Mouse (Mus musculus) liver (tissue): ENCODE results near the gene 4930469K13Rik.

Source experiments
- DNase-seq: peaks from one replicate; pipeline ENCODE4 v3.0.0-alpha.2; 2020; ENCODE audit warnings: mixed read lengths

Gene 4930469K13Rik

DNA sequence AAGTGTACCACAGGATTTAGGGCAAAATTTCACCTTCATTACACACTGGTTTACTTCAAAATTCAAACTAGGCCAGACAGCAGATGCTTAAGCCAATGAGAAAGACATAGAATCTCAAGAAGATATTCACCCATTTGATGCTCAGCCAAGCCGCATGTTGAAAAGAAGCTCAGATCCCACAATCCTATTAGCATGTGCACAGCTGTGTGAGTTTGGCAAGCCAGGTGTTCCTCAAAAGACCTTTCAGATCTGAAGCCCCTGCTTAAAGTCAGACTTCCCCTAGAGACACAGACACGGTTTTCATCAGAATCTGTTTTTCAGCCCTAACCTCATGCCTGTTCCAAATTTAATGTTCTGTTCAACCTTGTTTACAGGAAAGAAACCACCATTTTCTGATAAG is 20.5 kb downstream of the 4930469K13Rik start:
- DNase-seq: no peak

DNA sequence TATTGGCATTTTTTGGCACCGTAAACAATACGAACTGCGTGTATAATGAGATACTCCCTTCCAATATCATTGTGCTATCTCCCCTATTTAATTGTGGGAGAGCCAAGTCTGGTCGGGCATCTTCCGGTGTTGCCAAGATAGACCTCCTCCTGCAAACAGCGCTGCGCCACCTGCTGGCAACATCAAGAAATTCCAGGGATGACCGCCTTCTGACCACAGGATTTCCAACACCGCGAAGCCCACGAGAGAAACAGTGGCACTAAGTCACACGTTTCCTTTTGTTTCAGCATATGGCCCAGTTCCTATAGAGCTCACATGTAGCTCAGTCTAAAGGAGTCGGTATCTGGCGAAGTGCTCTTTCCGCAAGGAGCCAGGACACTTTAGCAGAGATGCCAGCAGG is 24.6 kb downstream of the 4930469K13Rik start:
- peak; percentile 68 for DNase-seq

DNA sequence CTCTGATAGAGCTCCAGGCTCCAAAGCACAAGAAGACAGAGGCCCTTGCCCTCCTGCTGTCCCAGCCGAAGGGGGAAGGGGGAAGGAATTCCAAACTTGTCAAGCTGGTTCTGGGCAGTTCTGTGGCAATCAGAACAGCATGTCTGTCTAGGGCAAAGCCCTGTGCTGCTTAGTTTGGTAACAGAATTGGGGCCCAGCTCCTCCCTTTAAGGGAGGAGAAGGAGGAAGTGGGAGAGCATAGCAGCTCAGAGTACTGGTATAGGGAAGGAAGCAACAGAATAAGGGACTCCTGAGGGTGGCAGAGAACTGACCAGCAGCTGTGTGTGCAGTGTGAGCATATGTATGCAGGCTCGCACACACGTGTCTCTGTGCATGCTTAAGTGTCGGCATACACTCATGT is 26.0 kb downstream of the 4930469K13Rik start:
- DNase-seq: peak; percentile 17

DNA sequence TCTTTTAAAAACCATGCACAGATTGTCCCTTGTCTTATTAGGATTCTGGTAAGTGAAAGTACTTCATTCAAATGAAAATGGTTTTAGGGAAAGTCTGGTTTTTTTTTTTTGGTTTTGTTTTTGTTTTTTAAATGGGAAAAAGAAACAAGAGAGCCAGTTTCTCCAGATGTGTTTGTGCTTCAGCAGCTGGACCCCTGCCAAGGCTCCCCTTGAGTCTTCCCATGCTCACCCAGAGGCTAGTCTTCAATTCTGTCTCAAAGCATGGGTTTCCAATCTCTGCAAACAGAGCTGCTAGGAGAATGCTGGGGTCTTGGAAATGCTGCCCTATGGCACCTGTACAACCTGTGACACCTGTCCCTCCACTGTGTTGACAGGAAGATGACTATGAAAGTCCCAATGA is 27.8 kb downstream of the 4930469K13Rik start:
- DNase-seq: no peak

DNA sequence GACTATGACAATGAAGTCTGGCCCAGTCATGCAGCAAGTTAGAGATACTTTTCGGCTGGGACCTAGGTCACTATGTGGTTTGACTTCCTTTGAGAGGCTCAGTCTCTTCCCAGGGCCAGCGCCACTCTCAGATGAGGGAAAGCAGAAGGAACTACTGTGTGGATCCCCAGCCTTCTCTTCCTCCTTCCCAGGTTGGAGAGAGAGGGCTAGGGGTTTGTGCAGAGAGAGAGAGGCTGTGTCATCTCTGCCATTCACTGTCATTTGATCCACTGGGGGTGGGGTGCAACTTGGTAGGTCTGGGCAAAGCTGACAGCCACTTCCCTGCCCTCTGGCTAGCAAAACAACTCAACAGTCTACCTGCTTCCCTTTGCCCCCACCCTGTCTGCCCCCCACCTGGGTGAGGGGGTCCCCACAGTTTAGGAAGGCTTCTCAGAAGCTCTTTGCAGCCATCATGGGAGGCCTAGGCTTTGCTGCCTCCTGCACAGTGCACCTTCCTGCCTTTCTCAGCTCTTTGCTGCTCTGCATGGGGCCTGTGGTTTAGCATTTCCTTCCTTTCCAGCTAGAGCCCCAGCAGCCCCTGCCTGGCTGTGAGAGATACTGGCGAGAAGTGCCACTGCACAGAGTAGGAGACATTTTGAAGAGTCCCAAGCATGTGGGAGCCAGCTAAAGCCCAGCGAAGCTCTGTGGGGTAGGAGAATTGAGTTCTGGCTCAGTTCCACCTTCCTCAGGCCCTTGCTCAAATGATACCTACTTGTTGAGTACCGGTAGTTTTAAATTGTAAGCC is 34.5 kb downstream of the 4930469K13Rik start:
- DNase-seq: peak; percentile 53

DNA sequence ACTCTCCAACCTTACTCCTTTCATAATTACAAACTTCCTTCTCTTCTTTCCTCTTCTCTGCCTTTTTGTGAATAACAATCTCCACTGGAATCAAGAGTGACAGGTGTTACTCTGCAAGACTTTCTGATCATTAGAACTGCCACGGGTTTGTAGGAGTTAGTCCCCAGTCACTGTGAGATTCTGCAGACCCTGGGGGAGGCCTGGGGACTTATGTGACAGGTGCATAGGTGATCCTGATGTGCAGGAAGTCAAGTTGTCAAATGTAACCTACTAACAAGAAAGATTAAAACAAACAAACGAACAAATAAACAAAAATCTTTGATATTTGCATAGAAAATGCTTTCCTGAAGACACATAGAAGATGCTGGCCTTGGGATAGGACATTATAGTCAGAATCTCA is 35.1 kb downstream of the 4930469K13Rik start:
- no peak for DNase-seq

DNA sequence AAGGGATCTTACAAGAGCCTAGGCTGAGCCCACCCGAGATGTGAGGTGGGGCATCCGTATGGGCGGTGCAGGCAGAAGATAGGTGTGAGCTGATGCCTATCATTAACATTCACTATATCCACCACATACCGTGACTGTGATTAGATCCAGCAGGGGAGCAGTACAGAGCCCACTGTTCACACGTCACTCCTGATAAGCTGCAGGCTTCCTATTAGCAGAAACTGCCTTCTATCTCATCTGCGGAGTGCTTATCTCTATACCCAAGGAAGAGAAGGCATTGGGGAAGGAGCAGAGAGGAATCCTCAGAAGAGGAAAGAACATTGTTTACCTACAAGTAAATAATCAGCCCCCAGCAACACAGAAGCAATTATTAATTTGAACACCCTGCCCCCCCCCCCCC is 36.6 kb downstream of the 4930469K13Rik start:
- DNase-seq: peak; percentile 27

DNA sequence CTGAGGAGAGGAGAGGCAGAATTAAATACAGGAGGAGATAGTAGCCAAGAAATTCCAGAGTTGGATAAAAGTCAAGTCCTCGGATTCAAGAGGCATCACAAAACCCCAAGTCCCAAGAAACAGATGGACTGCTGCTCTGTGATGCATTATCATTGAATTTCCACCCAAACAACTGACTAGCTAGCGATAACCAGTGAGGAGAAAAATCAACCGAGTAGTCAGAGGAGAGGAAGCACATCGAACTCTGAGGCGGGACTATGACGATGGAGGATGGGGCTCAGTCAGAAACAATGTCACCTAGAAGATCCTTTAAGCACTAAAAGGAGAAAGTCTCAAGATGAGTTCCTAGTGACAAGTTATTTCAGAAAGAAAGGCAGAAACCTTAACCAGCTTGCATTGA is 39.4 kb downstream of the 4930469K13Rik start:
- peak; percentile 9 for DNase-seq

DNA sequence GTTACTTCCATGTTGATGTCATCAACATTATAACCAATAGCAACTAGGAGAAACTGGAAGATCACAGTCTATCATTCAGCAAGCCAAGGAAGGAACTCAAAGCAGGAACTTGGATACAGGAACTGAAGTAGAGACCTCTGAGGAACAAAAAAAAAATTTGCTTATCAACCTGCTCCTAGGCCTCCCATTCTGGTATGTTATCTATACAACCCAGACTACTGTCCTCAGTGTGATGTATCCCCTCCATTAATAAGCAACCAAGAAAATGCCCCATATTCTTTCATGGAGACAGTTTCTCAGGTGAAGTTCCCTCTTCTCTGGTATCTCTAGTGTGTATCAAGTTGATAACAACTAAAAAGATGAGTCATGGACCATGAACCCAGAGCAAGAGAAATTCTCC is 40.0 kb downstream of the 4930469K13Rik start:
- no peak for DNase-seq

DNA sequence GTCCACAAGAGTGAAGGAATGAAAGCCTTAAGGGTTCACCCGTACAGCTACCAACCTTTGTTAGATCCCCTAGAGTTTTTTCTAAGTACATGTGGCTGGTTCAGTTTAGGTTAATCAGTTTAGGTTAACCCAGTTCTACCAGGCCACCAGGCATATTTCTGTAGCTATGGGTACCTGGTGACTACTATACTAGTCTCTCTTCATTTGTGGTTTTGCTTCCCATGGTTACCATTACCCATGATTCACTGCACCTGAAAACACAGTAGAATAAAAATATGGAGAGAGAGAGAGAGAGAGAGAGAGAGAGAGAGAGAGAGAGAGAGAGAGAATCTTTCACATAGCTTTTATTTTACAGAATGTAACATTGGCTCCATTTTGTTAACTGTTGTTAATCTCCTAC is 41.6 kb downstream of the 4930469K13Rik start:
- no peak for DNase-seq

DNA sequence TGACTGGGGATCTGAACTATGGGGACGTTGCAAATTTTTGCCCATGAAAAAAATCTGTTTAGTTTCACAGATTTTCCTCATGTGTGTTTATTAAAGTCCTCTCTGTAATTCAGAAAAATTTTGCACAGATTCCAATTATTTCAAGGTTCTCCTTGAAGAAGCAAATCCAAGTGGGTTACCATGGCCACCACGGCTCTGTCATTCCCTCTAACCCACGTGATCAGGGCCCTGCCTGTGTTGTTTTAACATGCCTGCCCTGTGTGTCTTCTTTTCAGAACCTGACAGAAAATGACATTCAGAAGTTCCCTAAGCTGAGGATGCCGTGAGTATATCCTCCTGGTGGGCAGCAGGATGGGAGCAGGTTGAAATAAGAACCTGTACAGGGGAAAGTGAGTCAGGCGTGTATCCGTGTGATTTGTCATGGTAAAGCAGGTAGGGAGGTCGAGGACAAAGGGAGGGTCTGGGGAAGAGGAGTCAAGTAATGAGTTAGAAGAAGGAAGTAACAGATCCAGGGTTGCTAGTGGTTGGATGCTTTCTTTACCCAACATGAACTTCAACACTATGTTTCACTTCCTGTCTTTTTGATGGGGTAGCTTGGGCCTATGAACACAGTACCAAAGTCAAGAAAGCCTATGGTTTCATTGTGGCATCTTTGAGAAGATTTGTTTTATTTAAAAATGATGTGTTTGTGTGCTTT is 44.2 kb downstream of the 4930469K13Rik start:
- DNase-seq: no peak

DNA sequence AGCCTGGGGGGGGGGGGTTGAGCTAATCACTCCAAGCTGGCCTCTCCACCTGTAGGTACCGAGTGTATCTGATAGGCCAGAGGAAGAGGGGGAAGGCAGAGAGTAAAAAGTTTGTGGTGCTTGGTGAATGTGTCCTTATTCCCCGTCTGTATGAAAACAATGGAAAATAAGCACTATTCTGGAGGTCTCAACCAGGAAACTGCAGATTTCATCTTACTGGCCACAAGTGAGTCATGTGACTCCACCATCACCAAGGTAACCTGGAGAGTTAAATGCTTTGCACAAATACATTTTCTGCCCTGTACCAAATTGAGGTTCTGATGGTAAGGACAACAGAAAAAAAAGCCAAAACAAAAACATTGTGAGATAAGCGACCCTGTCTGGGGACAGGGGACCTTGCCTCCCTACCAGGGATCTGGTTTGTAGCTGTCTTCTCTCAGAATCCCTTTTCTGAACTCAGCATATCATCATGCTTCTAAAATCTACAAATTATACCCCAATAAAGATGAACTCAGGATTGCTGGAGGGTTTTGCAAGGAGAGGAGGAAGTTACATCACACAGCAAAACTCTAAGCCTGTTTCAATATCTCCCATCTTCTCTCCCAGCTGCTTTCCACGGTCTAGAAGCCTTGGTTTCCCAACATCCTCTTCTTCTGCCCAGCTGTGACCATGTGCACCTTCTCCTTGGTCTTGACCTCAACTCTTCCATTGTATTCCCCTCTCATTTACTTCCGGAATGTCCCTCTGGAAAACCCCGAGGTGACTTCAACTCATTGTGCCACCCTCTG is 45.1 kb downstream of the 4930469K13Rik start:
- no peak for DNase-seq

DNA sequence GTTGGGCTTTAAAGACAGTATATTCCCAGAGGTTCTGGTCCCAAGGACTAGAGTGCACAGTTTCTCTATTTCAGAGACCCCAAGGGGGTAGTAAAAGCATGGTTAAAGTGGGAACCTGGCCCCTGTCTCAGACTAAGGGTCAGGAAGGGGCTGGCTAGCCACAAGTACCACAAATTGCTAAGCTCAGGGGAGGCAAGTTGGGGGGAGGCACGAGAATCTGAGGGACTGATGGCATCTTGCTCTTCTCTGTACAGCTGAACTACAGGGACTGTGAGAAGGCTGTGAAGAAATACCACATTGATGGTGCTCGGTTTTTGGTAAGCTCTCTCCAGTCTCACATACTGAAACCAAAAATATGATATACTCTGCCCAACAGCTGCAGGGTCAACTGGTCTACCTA is 47.7 kb downstream of the 4930469K13Rik start:
- no peak for DNase-seq

DNA sequence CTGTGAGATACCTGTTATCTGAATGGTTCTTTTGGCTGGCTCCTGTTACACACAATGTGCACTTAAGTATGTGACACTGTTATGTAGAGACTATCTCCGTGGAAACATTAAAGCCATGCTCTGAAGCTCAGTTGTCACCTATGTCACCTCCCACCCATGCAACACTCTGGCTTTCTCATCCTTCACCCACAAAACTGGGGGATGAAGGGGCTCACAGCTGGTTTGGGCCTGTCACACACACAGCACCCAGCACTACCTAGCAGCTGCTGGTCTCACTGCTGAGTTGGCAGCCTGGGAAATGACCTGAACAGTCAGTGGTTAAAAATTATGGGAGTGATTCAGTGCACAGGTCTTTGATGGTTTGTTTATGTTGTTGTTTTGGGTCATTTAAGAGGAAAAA is 48.3 kb downstream of the 4930469K13Rik start:
- no peak for DNase-seq

DNA sequence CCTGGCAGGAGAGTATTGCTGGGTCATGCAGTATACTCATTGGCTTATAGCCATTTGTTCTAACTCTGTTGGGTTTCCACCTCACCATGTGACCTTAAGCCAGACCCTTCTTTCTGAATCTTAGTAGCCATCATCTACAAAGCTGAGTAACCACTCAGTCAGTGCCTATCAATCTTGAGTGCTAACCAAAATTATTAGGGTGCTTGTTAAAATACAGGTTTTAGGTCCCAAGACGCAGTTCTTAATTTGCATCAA is 49.3 kb downstream of the 4930469K13Rik start:
- no peak for DNase-seq

DNA sequence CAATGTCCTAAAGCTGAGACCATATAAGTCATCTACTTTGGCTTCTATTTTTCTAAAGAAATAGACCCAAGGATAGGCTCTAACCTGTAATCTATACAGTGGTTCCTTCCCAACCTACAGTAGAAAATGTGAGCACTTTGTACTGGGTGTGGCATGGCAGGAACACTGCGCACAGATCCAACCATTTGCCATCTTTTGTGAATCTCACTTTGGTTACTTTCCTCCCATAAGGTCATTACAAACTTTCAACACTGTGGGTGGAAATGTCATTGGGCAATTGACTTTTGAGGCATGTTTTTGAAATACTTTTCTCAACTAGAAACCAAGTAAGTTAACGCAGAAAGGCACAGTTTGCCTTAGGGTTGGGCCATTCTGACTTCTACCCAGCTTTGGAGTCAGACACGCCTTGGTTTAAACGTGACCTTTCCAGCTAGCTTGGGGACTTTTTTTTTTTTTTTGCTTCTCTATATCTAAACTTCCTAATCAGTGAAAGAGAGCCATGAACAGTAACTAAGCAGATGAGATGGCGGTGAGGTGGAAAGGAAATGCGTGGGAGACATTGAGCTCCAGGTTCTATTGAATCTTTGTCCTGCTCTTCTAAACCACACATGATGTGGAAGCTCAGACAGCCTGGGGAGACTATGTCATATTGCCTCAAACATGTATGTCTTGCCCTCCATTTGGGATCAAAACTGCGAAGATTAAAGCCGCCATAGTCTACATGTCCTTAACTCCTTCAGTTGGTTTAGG is 49.8 kb downstream of the 4930469K13Rik start:
- DNase-seq: no peak

DNA sequence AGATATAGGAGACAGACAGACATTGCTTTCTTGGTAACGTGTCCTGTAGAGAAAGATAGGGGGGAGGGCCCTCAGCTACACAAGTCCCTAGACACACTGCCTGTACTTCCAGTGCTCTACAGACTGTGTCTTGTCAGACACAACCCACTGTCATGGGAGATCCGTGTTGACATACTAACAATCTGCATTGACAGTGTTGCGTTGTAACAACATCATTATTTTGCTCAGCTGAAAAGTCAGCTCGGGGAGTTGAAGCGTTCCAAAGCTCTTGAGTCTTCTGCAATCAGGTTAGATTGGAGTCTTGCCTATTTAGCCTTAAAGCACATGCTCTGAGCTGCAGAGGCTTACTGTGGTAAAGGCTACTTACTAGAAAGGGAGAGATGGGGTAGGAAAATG is 50.8 kb downstream of the 4930469K13Rik start:
- no peak for DNase-seq

DNA sequence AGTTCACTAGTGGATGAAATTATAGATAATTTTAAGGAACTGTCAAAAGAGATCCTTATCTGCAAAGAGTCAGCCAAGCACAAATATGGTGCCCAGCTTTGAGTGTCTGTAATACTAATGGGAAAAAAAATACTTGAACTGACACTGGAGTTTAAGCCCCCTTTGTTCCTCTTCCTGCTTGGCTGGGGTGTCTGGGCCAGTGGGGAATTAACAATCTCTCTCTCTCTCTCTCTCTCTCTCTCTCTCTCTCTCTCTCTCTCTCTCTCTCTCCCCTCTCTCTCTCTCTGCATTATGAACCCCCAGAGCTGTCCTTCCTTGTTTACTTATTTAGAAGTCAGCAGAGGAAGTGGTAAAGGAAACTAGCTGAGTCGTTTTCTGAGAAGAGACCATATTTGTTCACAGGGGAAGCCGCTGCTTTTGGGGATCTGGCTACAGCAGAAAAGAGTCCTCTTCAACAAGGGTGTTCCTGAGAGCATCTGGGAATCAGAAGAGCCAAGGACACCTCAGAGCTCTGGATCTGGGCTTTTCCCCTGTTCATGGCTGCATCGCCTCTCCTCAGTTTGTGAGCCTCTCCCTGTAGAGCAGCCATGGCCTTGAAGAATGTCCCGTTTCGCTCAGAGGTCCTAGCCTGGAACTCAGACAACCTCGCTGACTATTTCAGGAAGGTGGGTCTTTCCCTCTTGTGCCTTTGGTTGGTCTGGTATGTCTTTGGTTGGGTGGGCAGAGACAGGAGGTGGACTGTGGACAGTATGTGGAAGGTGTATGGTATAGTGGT is 51.4 kb downstream of the 4930469K13Rik start, which contains the start of gene Lcp2:
Gene Lcp2, plus strand, starts transcription at position 154 of the 775 bp plus-strand sequence.
- no peak for DNase-seq

DNA sequence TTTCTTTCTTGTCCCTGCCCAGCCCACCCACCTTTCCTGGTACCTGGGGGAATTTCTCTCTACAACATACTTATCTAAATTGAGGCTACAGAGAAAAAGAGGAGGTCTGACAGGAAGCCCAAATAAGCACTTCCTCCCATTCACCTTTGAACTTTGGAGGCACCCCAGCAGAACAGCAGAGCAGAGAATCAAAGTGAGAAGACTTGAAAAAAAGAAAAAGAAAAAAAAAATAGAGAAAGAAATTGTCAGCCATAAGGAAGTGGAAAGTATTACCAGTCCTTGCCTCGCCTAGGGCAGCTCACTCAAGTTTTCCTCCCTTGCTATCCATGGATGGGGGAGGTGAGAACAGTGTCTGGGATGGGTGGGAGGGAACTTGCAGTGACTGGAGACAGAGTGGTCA is 55.5 kb downstream of the 4930469K13Rik start:
- DNase-seq: no peak

DNA sequence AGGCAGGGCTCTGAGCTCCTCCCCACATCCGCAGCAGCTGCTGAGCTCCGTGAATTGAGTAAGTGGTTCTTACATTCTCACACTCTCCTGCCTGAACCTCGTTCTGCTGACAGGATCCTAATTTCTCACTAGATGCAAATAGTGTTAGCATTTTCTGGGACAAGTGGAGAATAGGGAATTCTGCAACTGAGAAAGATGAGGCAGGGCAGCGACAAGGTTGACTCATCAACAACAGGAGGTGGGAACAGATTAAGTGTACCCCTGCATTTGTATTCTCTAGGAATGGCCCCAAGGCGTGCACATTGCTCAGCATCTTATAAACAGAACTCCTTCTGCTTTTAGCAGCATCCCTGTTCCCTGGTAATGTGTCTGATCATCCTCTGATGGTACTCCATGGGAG is 58.3 kb downstream of the 4930469K13Rik start:
- no peak for DNase-seq

DNA sequence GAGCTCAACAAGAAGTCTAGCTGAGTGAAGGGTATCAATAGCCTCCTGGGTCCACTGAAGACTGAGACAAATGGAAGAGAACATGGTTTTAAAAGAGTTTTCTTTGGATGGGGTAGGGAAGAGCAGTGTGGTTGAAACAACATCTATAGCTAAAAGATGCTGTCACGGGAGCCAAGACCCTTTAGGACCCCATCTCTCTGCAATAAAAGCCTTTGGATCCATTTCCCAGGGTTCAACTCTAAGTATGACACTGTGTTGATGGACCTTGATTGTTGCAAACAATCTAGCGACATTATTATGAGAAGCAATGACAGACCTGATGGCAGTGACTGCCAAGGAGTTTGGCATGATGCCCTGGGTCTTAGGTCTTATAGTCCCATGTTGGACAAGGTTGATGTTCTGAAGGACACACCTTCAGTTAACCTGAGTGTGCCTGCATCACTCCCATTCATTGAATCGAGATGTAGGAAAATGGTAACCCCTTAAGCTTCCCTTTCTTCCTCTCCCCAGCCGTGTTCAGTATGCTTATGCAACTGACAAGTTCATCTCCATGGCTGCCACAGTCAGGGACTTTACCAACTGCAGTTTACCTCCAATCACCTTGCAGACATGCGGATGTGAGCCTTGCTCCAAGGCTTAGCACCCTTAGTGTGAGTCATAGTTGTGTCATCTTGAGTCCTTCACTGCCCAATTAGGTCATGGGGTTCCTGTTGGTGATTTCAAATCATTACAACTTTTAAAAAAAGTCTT is 62.3 kb downstream of the 4930469K13Rik start:
- no peak for DNase-seq

DNA sequence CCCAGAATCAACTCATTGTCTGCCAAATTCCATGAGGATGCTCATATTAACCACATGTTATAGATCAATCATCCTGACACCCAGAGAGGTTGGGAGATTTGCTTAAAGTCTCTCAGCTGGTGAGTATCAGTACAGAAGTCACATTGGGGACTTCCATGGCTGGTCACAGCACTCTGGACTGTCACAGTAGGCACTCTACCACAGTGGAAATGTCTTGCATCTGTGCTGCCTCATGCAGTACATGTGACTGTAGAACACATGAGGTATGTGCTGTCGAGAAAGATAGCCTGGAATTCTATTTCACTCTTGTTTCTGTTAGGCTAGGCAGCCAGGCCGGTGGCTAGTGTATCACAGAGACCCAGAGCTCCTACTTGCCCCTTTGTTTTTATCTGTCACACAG is 63.6 kb downstream of the 4930469K13Rik start:
- DNase-seq: no peak
